Mouse (Mus musculus) neural tube, embryonic 11.5 days (tissue): ENCODE results near the gene Neu3. TPM values are rescaled to one million over a fixed set of nuclear protein-coding genes. Genes with fewer than 3 reads are reported as not detected.

Experiments used
- ATAC-seq: fragments of 200-750 bp; cut with Nextera tagmentation; 2 replicates; pipeline ENCODE4 v1.8.0; 2017; ENCODE audit warnings: moderate number of reproducible peaks, mild to moderate bottlenecking, moderate TSS enrichment, moderate library complexity; ENCODE audit not compliant: insufficient read depth, low FRiP score, low TSS enrichment
- DNase-seq: peaks from one replicate; pipeline ENCODE4 v3.0.0-alpha.2; 2015; ENCODE audit warnings: low spot score
- H3K27ac ChIP-seq: fragments of 300-500 bp; sonication (generic); 2 replicates; pipeline ENCODE4 v1.5.1; 2014; ENCODE audit warnings: low read depth, mild to moderate bottlenecking, low read length
- H3K27me3 ChIP-seq: fragments of 300-500 bp; sonication (generic); 2 replicates; pipeline ENCODE4 v1.6.1; 2014; ENCODE audit warnings: mild to moderate bottlenecking, low read length, mixed read lengths; ENCODE audit not compliant: control insufficient read depth, insufficient read depth
- H3K36me3 ChIP-seq: fragments of 300-500 bp; sonication (generic); 2 replicates; pipeline ENCODE4 v1.6.1; 2014; ENCODE audit warnings: mild to moderate bottlenecking, low read length, moderate library complexity, mixed read lengths; ENCODE audit not compliant: control insufficient read depth, insufficient read depth
- H3K4me1 ChIP-seq: fragments of 300-500 bp; sonication (generic); 2 replicates; pipeline ENCODE4 v1.6.1; 2014; ENCODE audit warnings: low read length, mixed read lengths; ENCODE audit not compliant: control insufficient read depth, insufficient read depth
- H3K4me2 ChIP-seq: fragments of 300-500 bp; sonication (generic); 2 replicates; pipeline ENCODE4 v1.6.1; 2014; ENCODE audit warnings: low read depth, mild to moderate bottlenecking, moderate library complexity
- H3K4me3 ChIP-seq: fragments of 300-500 bp; sonication (generic); 2 replicates; pipeline ENCODE4 v1.5.1; 2014; ENCODE audit warnings: low read depth, low read length
- H3K9ac ChIP-seq: fragments of 300-500 bp; sonication (generic); 2 replicates; pipeline ENCODE4 v1.6.1; 2014; ENCODE audit warnings: mild to moderate bottlenecking, low read length
- H3K9me3 ChIP-seq: fragments of 300-500 bp; sonication (generic); 2 replicates; pipeline ENCODE4 v1.6.1; 2016; ENCODE audit warnings: low read length; ENCODE audit not compliant: control insufficient read depth
- WGBS: fragments of 180-500 bp; shearing (Covaris S2); extraction: QIAGEN DNeasy Blood & Tissue Kit; methylation state at CpG from one replicate; pipeline ENCODE4 v1.1.7; 2014; 5-methylcytosine and 5-hydroxymethylcytosine counted together
- polyA plus RNA-seq: library from polyadenylated mRNA; unstranded; fragments of >200 nt; fragmentation: Nextera tagmentation; extraction: Ambion mirVana; gene quantifications from 2 replicates; pipeline ENCODE4 v1.2.1, GENCODE M21; 2014

The Neu3 gene
- polyA plus RNA-seq, 1 experiment from 2014 or later = 2.0 TPM

DNA sequence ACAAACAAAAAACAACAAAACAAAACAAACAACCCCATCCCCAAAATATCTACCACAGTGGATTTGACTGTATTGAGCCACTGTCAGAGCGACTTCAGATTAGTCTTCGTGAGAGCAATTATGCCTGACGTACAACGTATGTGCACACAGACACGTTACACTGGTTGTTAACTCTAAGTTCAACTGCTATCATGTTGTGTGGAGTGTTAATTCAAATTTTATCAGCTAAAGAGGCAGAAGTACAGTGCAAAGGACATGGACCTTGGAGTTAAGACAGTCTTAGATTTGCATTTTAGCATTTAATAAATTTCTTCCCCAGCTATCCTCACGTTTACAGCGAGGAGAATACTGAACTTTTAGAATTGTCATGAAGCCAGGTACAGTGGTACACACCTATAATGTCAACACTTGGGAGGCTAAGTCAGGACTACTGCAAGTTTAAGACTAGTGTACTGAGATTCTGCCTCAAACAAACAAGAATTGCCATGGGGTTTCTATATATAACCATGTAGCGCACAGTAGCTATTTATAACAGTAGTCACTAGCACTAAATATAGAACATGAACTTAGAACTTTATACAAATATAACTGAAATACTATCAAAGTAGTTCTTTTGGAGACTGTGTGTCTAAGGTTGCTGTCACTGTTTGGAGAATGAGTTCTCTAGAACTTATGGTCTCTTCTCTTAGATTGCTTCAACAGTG is 17.5 kb upstream of the Neu3 start:
- Histone ChIP-seq H3K36me3 (peaks cover 14% of the 10 kb centered on the region), H3K4me2 (no peak overlapping the region), H3K27ac (no peak overlapping the region), H3K9me3 (no peaks in the 10 kb centered on the region), H3K27me3 (no peaks in the 10 kb centered on the region), H3K9ac (no peak overlapping the region), H3K4me3 (no peak overlapping the region), H3K4me1 (no peaks in the 10 kb centered on the region)
- DNase-seq (no peak), ATAC-seq (no peak)
- 98% methylated on average over 8 of the region's 8 CpGs for whole genome bisulfite sequencing

GRCm38 (mm10) chr7:99838241-99838640 is 10.0 kb upstream of the Neu3 start:
- Histone ChIP-seq H3K9ac (no peak overlapping the region), H3K9me3 (no peaks in the 10 kb centered on the region), H3K4me1 (no peaks in the 10 kb centered on the region), H3K36me3 (peaks cover 12% of the 10 kb centered on the region), H3K4me2 (no peak overlapping the region), H3K27ac (no peak overlapping the region), H3K27me3 (no peaks in the 10 kb centered on the region), H3K4me3 (no peak overlapping the region)
- no peak for ATAC-seq
- WGBS = 92% methylated on average over 3 of the region's 3 CpGs
- DNase-seq = no peak

DNA sequence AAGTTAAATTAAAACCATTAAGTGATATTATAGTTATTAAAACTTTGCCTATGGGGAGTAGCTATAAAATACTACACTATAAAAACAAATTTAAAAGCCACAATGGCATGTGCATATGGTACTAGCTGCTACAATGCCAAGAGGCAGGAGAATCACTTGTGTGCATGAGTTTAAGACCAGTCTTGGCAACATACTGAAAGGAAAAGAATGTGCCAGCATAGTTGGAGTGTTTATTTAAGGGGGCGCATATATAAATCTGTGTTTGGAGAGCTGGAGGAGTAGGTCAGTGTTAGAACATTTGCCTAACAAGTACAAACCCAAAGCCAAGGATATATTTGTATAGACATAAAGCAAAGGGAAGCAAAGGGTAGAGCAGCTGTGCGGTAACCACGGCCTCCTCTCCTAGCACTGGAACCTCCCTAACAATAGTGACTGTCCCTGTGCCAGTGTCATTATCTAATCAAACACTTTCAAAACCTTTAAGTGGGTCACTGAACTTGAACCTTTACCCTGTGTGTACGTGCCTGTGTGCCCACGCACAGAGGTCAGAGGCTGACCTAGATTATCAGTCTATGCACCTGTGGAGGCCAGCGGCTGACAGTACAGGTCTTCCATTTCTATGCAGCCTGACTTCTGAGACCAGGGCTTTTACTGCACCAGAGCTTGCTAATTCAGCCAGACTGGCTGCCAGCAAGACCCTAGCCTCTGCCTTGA is 9.3 kb upstream of the Neu3 start:
- WGBS = 93% methylated on average over 6 of the region's 6 CpGs
- Histone ChIP-seq H3K27ac (no peak overlapping the region), H3K4me2 (no peak overlapping the region), H3K9ac (no peak overlapping the region), H3K4me1 (no peaks in the 10 kb centered on the region), H3K9me3 (no peaks in the 10 kb centered on the region), H3K4me3 (no peak overlapping the region), H3K27me3 (no peaks in the 10 kb centered on the region), H3K36me3 (peaks cover 12% of the 10 kb centered on the region)
- DNase-seq (no peak), ATAC-seq (no peak)

- Histone ChIP-seq H3K4me1 (no peaks in the 10 kb centered on the region), H3K27ac (no peak overlapping the region), H3K27me3 (no peaks in the 10 kb centered on the region), H3K9me3 (no peaks in the 10 kb centered on the region), H3K36me3 (peaks cover 12% of the 10 kb centered on the region), H3K4me2 (no peak overlapping the region), H3K4me3 (no peak overlapping the region), H3K9ac (no peak overlapping the region)
- no peak for ATAC-seq
- 74% methylated on average over 4 of the region's 4 CpGs for WGBS
- no peak for DNase-seq
Observed at GRCm38 (mm10) chr7:99836781-99837180, 8.6 kb upstream of the Neu3 start.

- DNase-seq (no peak), ATAC-seq (no peak)
- H3K4me2 ChIP-seq = no peak overlapping the region
- no peak overlapping the region for H3K9ac ChIP-seq
- peaks cover 10% of the 10 kb centered on the region for H3K36me3 ChIP-seq
- H3K27ac ChIP-seq = no peak overlapping the region
- no peaks in the 10 kb centered on the region for H3K9me3 ChIP-seq
- H3K27me3 ChIP-seq = no peaks in the 10 kb centered on the region
- 93% methylated on average over 5 of the region's 5 CpGs for WGBS
- H3K4me3 ChIP-seq = no peak overlapping the region
- no peaks in the 10 kb centered on the region for H3K4me1 ChIP-seq
Observed at GRCm38 (mm10) chr7:99834314-99834853, 6.2 kb upstream of the Neu3 start.

DNA sequence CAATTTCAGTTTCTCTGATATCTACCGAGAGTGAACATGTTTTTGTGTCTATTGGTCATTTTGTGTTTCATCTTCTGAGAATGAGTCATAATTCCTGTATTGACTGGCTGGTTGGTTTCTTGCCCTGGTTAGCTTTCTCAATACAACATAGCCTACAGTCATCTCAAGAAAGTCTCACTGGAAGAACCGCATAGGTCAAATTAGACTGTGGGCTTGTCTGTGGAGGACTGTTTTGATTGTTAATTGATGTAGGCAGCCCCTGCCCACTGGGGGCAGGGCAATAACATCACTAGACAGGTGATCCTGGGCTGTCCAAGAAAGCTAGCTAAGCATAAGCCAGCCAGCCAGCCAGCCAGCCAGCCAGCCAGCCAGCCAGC is 5.6 kb upstream of the Neu3 start:
- Histone ChIP-seq H3K27me3 (no peaks in the 10 kb centered on the region), H3K4me3 (no peak overlapping the region), H3K36me3 (peaks cover 10% of the 10 kb centered on the region), H3K9ac (no peak overlapping the region), H3K4me1 (no peaks in the 10 kb centered on the region), H3K9me3 (no peaks in the 10 kb centered on the region), H3K27ac (no peak overlapping the region), H3K4me2 (no peak overlapping the region)
- DNase-seq (no peak), ATAC-seq (no peak)
- WGBS = 95% methylated on average over 2 of the region's 2 CpGs

- WGBS = 85% methylated on average over 5 of the region's 5 CpGs
- no peak overlapping the region for H3K4me2 ChIP-seq
Observed at GRCm38 (mm10) chr7:99833115-99833845, 5.1 kb upstream of the Neu3 start.

DNA sequence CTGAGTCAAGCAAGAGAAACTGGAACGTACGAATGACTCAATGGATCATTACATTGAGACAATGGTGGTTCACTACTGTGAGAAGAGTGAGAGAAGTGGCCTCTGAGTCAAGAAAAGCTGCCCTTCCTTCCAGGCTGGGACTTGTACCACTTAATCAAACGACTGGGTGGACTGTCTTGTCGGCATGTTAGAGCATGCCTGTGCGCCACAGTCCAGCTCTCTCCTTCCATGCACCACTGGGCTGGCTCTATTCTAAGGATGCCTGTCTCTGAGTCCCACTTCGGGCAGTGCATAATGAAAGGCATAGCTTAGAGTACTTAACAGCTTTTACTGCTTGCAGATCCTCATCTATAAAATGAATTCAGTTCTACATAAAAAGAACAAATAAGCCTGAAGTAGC is 2.1 kb downstream of the Neu3 start:
- DNase-seq (no peak), ATAC-seq (no peak)
- no peak overlapping the region for H3K4me2 ChIP-seq
- no peaks in the 10 kb centered on the region for H3K36me3 ChIP-seq
- 72% methylated on average over 6 of the region's 6 CpGs for WGBS
- H3K4me3 ChIP-seq = no peak overlapping the region
- H3K9me3 ChIP-seq = no peaks in the 10 kb centered on the region
- no peaks in the 10 kb centered on the region for H3K4me1 ChIP-seq
- no peaks in the 10 kb centered on the region for H3K27me3 ChIP-seq
- H3K27ac ChIP-seq = no peak overlapping the region
- no peak overlapping the region for H3K9ac ChIP-seq

More at GRCm38 (mm10) chr7:99833115-99833845, 5.1 kb upstream of the Neu3 start:
- H3K36me3 ChIP-seq = peaks cover 10% of the 10 kb centered on the region
- H3K27ac ChIP-seq = no peak overlapping the region
- DNase-seq = no peak
- no peaks in the 10 kb centered on the region for H3K27me3 ChIP-seq
- H3K4me3 ChIP-seq = no peak overlapping the region
- no peak overlapping the region for H3K9ac ChIP-seq
- no peaks in the 10 kb centered on the region for H3K9me3 ChIP-seq
- ATAC-seq = no peak
- no peaks in the 10 kb centered on the region for H3K4me1 ChIP-seq
